9 mouse cellular contexts compared by ENCODE assay signal in the genomic region with DNA sequence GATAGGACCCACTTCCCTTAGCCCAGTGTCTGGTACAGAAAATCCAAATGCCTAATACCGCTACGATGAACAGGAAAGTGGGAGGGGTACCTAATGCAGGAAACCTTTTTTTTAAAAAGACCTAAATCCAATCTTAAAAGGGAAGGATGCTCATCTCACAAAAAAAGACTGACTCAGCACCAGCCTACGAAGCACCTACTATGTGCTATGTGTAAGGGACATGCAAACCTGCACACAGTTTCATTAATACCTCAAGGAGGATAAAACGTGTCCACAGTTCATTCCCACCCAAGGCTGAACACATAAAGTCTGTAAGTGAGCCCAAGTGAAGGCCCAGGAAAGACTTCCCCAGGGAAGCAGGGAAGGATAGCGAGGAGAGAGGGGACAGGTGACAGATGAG. TPM values are rescaled to one million over a fixed set of nuclear protein-coding genes. Genes with fewer than 3 reads are reported as not detected.
DNase-seq lines count a peak whose midpoint lies in the region; ATAC-seq and TF ChIP-seq lines count a peak whose summit lies in the region.
"Had no signal": no experiment of that assay in that cellular context is flagged by ENCODE, and none has a peak within 500 bp of the region (broad histone marks: within the 10 kb centered on the region; RNA-seq: fewer than 3 reads in every experiment).

No protein-coding gene starts in this region.

- ATAC-seq in liver, embryonic 12.5 days: no peak
- ATAC-seq in liver, postnatal 0 days: no peak
- no peak for ATAC-seq in forebrain, embryonic 11.5 days (replicated peaks; ENCODE audit: low FRiP score)
- no peak for ATAC-seq in limb, embryonic 11.5 days (ENCODE audit: insufficient number of reproducible peaks, low FRiP score, low TSS enrichment, low read depth)
- no peak for ATAC-seq in neural tube, embryonic 14.5 days (ENCODE audit: low read depth)

- DNase-seq in liver, postnatal 0 days: no peak
- no peak for DNase-seq in forebrain, embryonic 11.5 days (ENCODE audit: low spot score)
- DNase-seq in limb, embryonic 11.5 days (ENCODE audit: low spot score): no peak
- no peak for DNase-seq in layer of hippocampus, postnatal 25 days (ENCODE audit: extremely low spot score in 1 of 2, low spot score in 1 of 2)
- DNase-seq in urinary bladder, postnatal 14 days (ENCODE audit: low spot score): no peak
- DNase-seq in lung, postnatal 36 days: no peak
- DNase-seq: adrenal gland, postnatal 25 days had no signal

- H3K36me3 ChIP-seq in liver, embryonic 12.5 days: peaks cover 33% of the 10 kb centered on the region
- H3K36me3 ChIP-seq in liver, postnatal 0 days (replicated peaks; ENCODE audit: insufficient read depth, low read length): peaks cover 7% of the 10 kb centered on the region
- no peaks in the 10 kb centered on the region; the same call in 1 of the 2 replicates for H3K36me3 ChIP-seq in forebrain, embryonic 11.5 days (ENCODE audit: control insufficient read depth, insufficient read depth, low read length)
- H3K36me3 ChIP-seq in limb, embryonic 11.5 days (ENCODE audit: control insufficient read depth, insufficient read depth, low read length): peaks cover 4% of the 10 kb centered on the region; the same call in 1 of the 2 replicates
- H3K36me3 ChIP-seq in neural tube, embryonic 14.5 days (ENCODE audit: control insufficient read depth, insufficient read depth, low read length): no peaks in the 10 kb centered on the region

- H3K4me1 ChIP-seq in liver, embryonic 12.5 days: peaks cover 63% of the 10 kb centered on the region
- peaks cover 21% of the 10 kb centered on the region for H3K4me1 ChIP-seq in liver, postnatal 0 days (ENCODE audit: insufficient read depth)
- peaks cover 21% of the 10 kb centered on the region for H3K4me1 ChIP-seq in forebrain, embryonic 11.5 days (replicated peaks; ENCODE audit: control insufficient read depth, insufficient read depth, low read length)
- peaks cover 15% of the 10 kb centered on the region for H3K4me1 ChIP-seq in limb, embryonic 11.5 days (ENCODE audit: control insufficient read depth, insufficient read depth, low read length)
- H3K4me1 ChIP-seq in neural tube, embryonic 14.5 days (ENCODE audit: control insufficient read depth, insufficient read depth, low read length): peaks cover 31% of the 10 kb centered on the region

- H3K4me3 ChIP-seq in liver, embryonic 12.5 days: no peak overlapping the region
- H3K4me3 ChIP-seq in liver, postnatal 0 days (ENCODE audit: low read depth, low read length): no peak overlapping the region
- no peak overlapping the region for H3K4me3 ChIP-seq in forebrain, embryonic 11.5 days (ENCODE audit: low read depth, low read length)
- no peak overlapping the region for H3K4me3 ChIP-seq in limb, embryonic 11.5 days (ENCODE audit: low read depth, low read length)
- no peak overlapping the region for H3K4me3 ChIP-seq in neural tube, embryonic 14.5 days (ENCODE audit: low read depth, low read length)

- H3K27me3 ChIP-seq in liver, embryonic 12.5 days (replicated peaks): no peaks in the 10 kb centered on the region
- H3K27me3 ChIP-seq in liver, postnatal 0 days (ENCODE audit: insufficient read depth, low read length): no peaks in the 10 kb centered on the region
- no peaks in the 10 kb centered on the region for H3K27me3 ChIP-seq in forebrain, embryonic 11.5 days (ENCODE audit: control insufficient read depth, insufficient read depth, low read length)
- H3K27me3 ChIP-seq in limb, embryonic 11.5 days (ENCODE audit: control insufficient read depth, insufficient read depth, low read length): no peaks in the 10 kb centered on the region
- no peaks in the 10 kb centered on the region for H3K27me3 ChIP-seq in neural tube, embryonic 14.5 days (ENCODE audit: control insufficient read depth, insufficient read depth, low read length)

- H3K9ac ChIP-seq in liver, embryonic 12.5 days: peak overlapping the region; percentile 93; the same call in 1 of the 2 replicates
- H3K9ac ChIP-seq in liver, postnatal 0 days (replicated peaks): no peak overlapping the region
- peak overlapping the region; percentile 92; the same call in 1 of the 2 replicates for H3K9ac ChIP-seq in forebrain, embryonic 11.5 days (ENCODE audit: low read length)
- 0 out of 2 replicates have a peak overlapping the region, but pooled peaks have one; percentile 3 for H3K9ac ChIP-seq in limb, embryonic 11.5 days (ENCODE audit: low read length)
- H3K9ac ChIP-seq in neural tube, embryonic 14.5 days (replicated peaks; ENCODE audit: low read depth, low read length): no peak overlapping the region

- 83% methylated on average over 5 of the region's 5 CpGs for WGBS in liver, embryonic 12.5 days (ENCODE audit: insufficient replicate concordance)
- 83% methylated on average over 5 of the region's 5 CpGs for WGBS in liver, postnatal 0 days (ENCODE audit: insufficient replicate concordance)
- WGBS in forebrain, embryonic 11.5 days: 90% methylated on average over 5 of the region's 5 CpGs
- 88% methylated on average over 5 of the region's 5 CpGs for WGBS in limb, embryonic 11.5 days
- WGBS in neural tube, embryonic 14.5 days: 93% methylated on average over 5 of the region's 5 CpGs

- TF ChIP-seq CTCF in liver, postnatal 0 days (IDR thresholded peaks at IDR 0.05; ENCODE audit: low read depth): no peak

- no peak overlapping the region for H3K27ac ChIP-seq in liver, embryonic 12.5 days
- no peak overlapping the region for H3K27ac ChIP-seq in liver, postnatal 0 days (ENCODE audit: low read depth)
- H3K27ac ChIP-seq in forebrain, embryonic 11.5 days (ENCODE audit: low read depth, low read length): no peak overlapping the region
- H3K27ac ChIP-seq in limb, embryonic 11.5 days (replicated peaks; ENCODE audit: low read depth, low read length): no peak overlapping the region
- H3K27ac ChIP-seq in neural tube, embryonic 14.5 days (ENCODE audit: low read depth, low read length): no peak overlapping the region

- no peak for TF ChIP-seq EP300 in liver, postnatal 0 days (IDR thresholded peaks at IDR 0.05; ENCODE audit: low read depth)

- peak overlapping the region; percentile 95 for H3K4me2 ChIP-seq in liver, embryonic 12.5 days
- no peak overlapping the region for H3K4me2 ChIP-seq in liver, postnatal 0 days (ENCODE audit: low read depth, low read length)
- H3K4me2 ChIP-seq in forebrain, embryonic 11.5 days (ENCODE audit: low read depth, low read length, severe bottlenecking): peak overlapping the region; percentile 58; the same call in 1 of the 2 replicates
- H3K4me2 ChIP-seq in limb, embryonic 11.5 days (ENCODE audit: low read depth, severe bottlenecking): no peak overlapping the region
- 0 out of 2 replicates have a peak overlapping the region, but pooled peaks have one; percentile 95 for H3K4me2 ChIP-seq in neural tube, embryonic 14.5 days (ENCODE audit: low read depth, low read length)

- H3K9me3 ChIP-seq in liver, embryonic 12.5 days (replicated peaks): no peaks in the 10 kb centered on the region
- H3K9me3 ChIP-seq in liver, postnatal 0 days (ENCODE audit: low read length): no peaks in the 10 kb centered on the region
- H3K9me3 ChIP-seq in forebrain, embryonic 11.5 days (ENCODE audit: control insufficient read depth, low read length): no peaks in the 10 kb centered on the region
- H3K9me3 ChIP-seq in limb, embryonic 11.5 days (ENCODE audit: control insufficient read depth, low read length): no peaks in the 10 kb centered on the region
- H3K9me3 ChIP-seq in neural tube, embryonic 14.5 days (ENCODE audit: control insufficient read depth, low read length): no peaks in the 10 kb centered on the region

RNA-seq across cellular contexts. Expression of a gene that starts 2.4 kb away (rescaled TPM):
- 48.3 and 49.1 TPM in 2 replicates for polyA plus RNA-seq in liver, embryonic 12.5 days (2016; fragmentation: Nextera tagmentation; extraction: Ambion mirVana)
- polyA plus RNA-seq in liver, postnatal 0 days (2015; fragmentation: Nextera tagmentation; extraction: Ambion mirVana): 11.2 and 12.5 TPM in 2 replicates
- 140 TPM in 2 replicates for polyA plus RNA-seq in forebrain, embryonic 11.5 days (2014; fragmentation: Nextera tagmentation; extraction: Ambion mirVana)
- 122 and 135 TPM in 2 replicates for polyA plus RNA-seq in limb, embryonic 11.5 days (2014; fragmentation: Nextera tagmentation; extraction: Ambion mirVana)
- polyA plus RNA-seq in neural tube, embryonic 14.5 days (2014; fragmentation: Nextera tagmentation; extraction: Ambion mirVana): 69.9 and 83.9 TPM in 2 replicates
- 10 to 100 TPM; 88.1 to 91.8 TPM for total RNA-seq in layer of hippocampus, postnatal 25 days (2021)

RNA-seq across cellular contexts. Expression of a gene that starts 8.8 kb away (rescaled TPM):
- 20.7 and 21.1 TPM in 2 replicates for polyA plus RNA-seq in liver, embryonic 12.5 days (2016; fragmentation: Nextera tagmentation; extraction: Ambion mirVana)
- polyA plus RNA-seq in liver, postnatal 0 days (2015; fragmentation: Nextera tagmentation; extraction: Ambion mirVana): 11.6 and 12.6 TPM in 2 replicates
- 21.4 and 22.7 TPM in 2 replicates for polyA plus RNA-seq in forebrain, embryonic 11.5 days (2014; fragmentation: Nextera tagmentation; extraction: Ambion mirVana)
- polyA plus RNA-seq in limb, embryonic 11.5 days (2014; fragmentation: Nextera tagmentation; extraction: Ambion mirVana): 18.1 and 18.5 TPM in 2 replicates
- polyA plus RNA-seq in neural tube, embryonic 14.5 days (2014; fragmentation: Nextera tagmentation; extraction: Ambion mirVana): 18.2 and 22.1 TPM in 2 replicates
- 10 to 100 TPM; 52.7 to 53.5 TPM for total RNA-seq in layer of hippocampus, postnatal 25 days (2021)

RNA-seq across cellular contexts. Expression of a gene that starts 21.8 kb away (rescaled TPM):
- polyA plus RNA-seq in liver, embryonic 12.5 days (2016; fragmentation: Nextera tagmentation; extraction: Ambion mirVana): 83.4 and 85.0 TPM in 2 replicates
- 60.0 and 63.0 TPM in 2 replicates for polyA plus RNA-seq in liver, postnatal 0 days (2015; fragmentation: Nextera tagmentation; extraction: Ambion mirVana)
- polyA plus RNA-seq in forebrain, embryonic 11.5 days (2014; fragmentation: Nextera tagmentation; extraction: Ambion mirVana): 117 and 129 TPM in 2 replicates
- polyA plus RNA-seq in limb, embryonic 11.5 days (2014; fragmentation: Nextera tagmentation; extraction: Ambion mirVana): 117 and 121 TPM in 2 replicates
- polyA plus RNA-seq in neural tube, embryonic 14.5 days (2014; fragmentation: Nextera tagmentation; extraction: Ambion mirVana): 151 and 161 TPM in 2 replicates
- total RNA-seq in layer of hippocampus, postnatal 25 days (2021): 100 to 1,000 TPM; 180 to 197 TPM

RNA-seq across cellular contexts. Expression of a gene that starts 23.9 kb away (rescaled TPM):
- 67.4 and 77.4 TPM in 2 replicates for polyA plus RNA-seq in liver, embryonic 12.5 days (2016; fragmentation: Nextera tagmentation; extraction: Ambion mirVana)
- 52.3 and 56.9 TPM in 2 replicates for polyA plus RNA-seq in liver, postnatal 0 days (2015; fragmentation: Nextera tagmentation; extraction: Ambion mirVana)
- 167 and 187 TPM in 2 replicates for polyA plus RNA-seq in forebrain, embryonic 11.5 days (2014; fragmentation: Nextera tagmentation; extraction: Ambion mirVana)
- 153 and 160 TPM in 2 replicates for polyA plus RNA-seq in limb, embryonic 11.5 days (2014; fragmentation: Nextera tagmentation; extraction: Ambion mirVana)
- 263 and 301 TPM in 2 replicates for polyA plus RNA-seq in neural tube, embryonic 14.5 days (2014; fragmentation: Nextera tagmentation; extraction: Ambion mirVana)
- total RNA-seq in layer of hippocampus, postnatal 25 days (2021): 100 to 1,000 TPM in 1 of 2 experiments, 10 to 100 TPM in 1; 94.9 to 109 TPM

RNA-seq across cellular contexts. Expression of a gene that starts 26.5 kb away (rescaled TPM):
- 5.8 and 6.7 TPM in 2 replicates for polyA plus RNA-seq in liver, embryonic 12.5 days (2016; fragmentation: Nextera tagmentation; extraction: Ambion mirVana)
- polyA plus RNA-seq in liver, postnatal 0 days (2015; fragmentation: Nextera tagmentation; extraction: Ambion mirVana): 707 and 780 TPM in 2 replicates
- polyA plus RNA-seq in forebrain, embryonic 11.5 days (2014; fragmentation: Nextera tagmentation; extraction: Ambion mirVana): 0.36 and 0.80 TPM in 2 replicates
- 0.35 TPM in 1 of 2 replicates, not detected in the other for polyA plus RNA-seq in limb, embryonic 11.5 days (2014; fragmentation: Nextera tagmentation; extraction: Ambion mirVana)
- 2.1 TPM in 2 replicates for polyA plus RNA-seq in neural tube, embryonic 14.5 days (2014; fragmentation: Nextera tagmentation; extraction: Ambion mirVana)
- total RNA-seq in layer of hippocampus, postnatal 25 days (2021): under 1 TPM in 1 of 2 experiments, not detected in 1; 0.68 TPM

Comparison
In these comparisons a context has a peak if more than half of its experiments do, and no peak if none do; other contexts are left out.
1. H3K4me2 ChIP-seq: peak in liver, embryonic 12.5 days (single experiment), forebrain, embryonic 11.5 days (single experiment) and neural tube, embryonic 14.5 days (single experiment); none in liver, postnatal 0 days (single experiment) and limb, embryonic 11.5 days (single experiment).
2. H3K9ac ChIP-seq: peak in liver, embryonic 12.5 days (single experiment), forebrain, embryonic 11.5 days (single experiment) and limb, embryonic 11.5 days (single experiment); none in liver, postnatal 0 days (single experiment) and neural tube, embryonic 14.5 days (single experiment).